Mouse (Mus musculus) lung, adult 2 months (tissue): Measurements from ENCODE around the gene Necab2. TPM values are rescaled to one million over a fixed set of nuclear protein-coding genes. Genes with fewer than 3 reads are reported as not detected.

Experiments used
- DNase-seq: peaks from one replicate; pipeline ENCODE4 v3.0.0; 2022
- H3K4me1 ChIP-seq: fragments of 200-500 bp; 2 replicates; pipeline ENCODE4 v1.6.1; 2011; ENCODE audit warnings: low read length; ENCODE audit not compliant: control insufficient read depth, insufficient read depth
- H3K4me3 ChIP-seq: fragments of 200-500 bp; replicated peaks from 2 replicates; pipeline ENCODE3; 2011; ENCODE audit warnings: low read depth, mild to moderate bottlenecking, control low read depth, low read length; ENCODE audit errors: extremely low read depth
- CTCF ChIP-seq: fragments of 200-500 bp; IDR thresholded peaks from 2 replicates; pipeline ENCODE4 v1.5.1; 2011; ENCODE audit warnings: mild to moderate bottlenecking, low read length, control low read depth; ENCODE audit not compliant: insufficient read depth
- POLR2A ChIP-seq: fragments of 200-500 bp; IDR thresholded peaks from 2 replicates; pipeline ENCODE4 v1.6.1; 2011; ENCODE audit warnings: low read depth, mild to moderate bottlenecking, control low read depth, low read length, borderline replicate concordance; ENCODE audit errors: extremely low read depth
- WGBS: fragments of 180-500 bp; shearing (Covaris S2); methylation state at CpG from one replicate; pipeline ENCODE4 v1.1.7; 2018; 5-methylcytosine and 5-hydroxymethylcytosine counted together
- polyA plus RNA-seq: library from polyadenylated mRNA; depleted of rRNA; stranded (reverse); fragments of >200 nt; gene quantifications from 2 replicates; pipeline ENCODE4 v1.2.3, GENCODE M21; 2012

The Necab2 gene
- polyA plus RNA-seq, 1 experiment: 1.0 TPM

GRCm38 (mm10) chr8:119412735-119413498, 33.6 kb upstream of the Necab2 start:
- peak overlapping the region; percentile 15 for H3K4me3 ChIP-seq

GRCm38 (mm10) chr8:119413605-119414004, 32.9 kb upstream of the Necab2 start:
- 90% methylated on average over 10 of the region's 10 CpGs for WGBS
- H3K4me3 ChIP-seq: no peak overlapping the region
- TF ChIP-seq POLR2A (no peak), CTCF (no peak)
- no peak for DNase-seq
- H3K4me1 ChIP-seq: peaks cover 3% of the 10 kb centered on the region; the same call in 1 of the 2 replicates

More at GRCm38 (mm10) chr8:119412735-119413498, 33.6 kb upstream of the Necab2 start:
- WGBS: 16% methylated on average over 18 of the region's 18 CpGs
- H3K4me1 ChIP-seq: peaks cover 3% of the 10 kb centered on the region; the same call in 1 of the 2 replicates
- DNase-seq: peak; percentile 73
- TF ChIP-seq POLR2A: no peak
- TF ChIP-seq CTCF: peak; percentile 97

- no peak overlapping the region for H3K4me3 ChIP-seq
- DNase-seq: no peak
- TF ChIP-seq CTCF: no peak
- no peak for TF ChIP-seq POLR2A
- H3K4me1 ChIP-seq: peaks cover 13% of the 10 kb centered on the region; the same call in 1 of the 2 replicates
- 70% methylated on average over 7 of the region's 7 CpGs for WGBS
These were observed 26.2 kb upstream of the Necab2 start for GRCm38 (mm10) chr8:119420318-119420717.

- DNase-seq: no peak
- Histone ChIP-seq H3K4me3 (no peak overlapping the region), H3K4me1 (peaks cover 22% of the 10 kb centered on the region; the same call in 1 of the 2 replicates)
- 52% methylated on average over 9 of the region's 9 CpGs for WGBS
- TF ChIP-seq CTCF (no peak), POLR2A (no peak)
These were observed 24.9 kb upstream of the Necab2 start for GRCm38 (mm10) chr8:119421603-119422122.

- DNase-seq: peak; percentile 47
- Histone ChIP-seq H3K4me3 (no peak overlapping the region), H3K4me1 (peaks cover 22% of the 10 kb centered on the region; the same call in 1 of the 2 replicates)
- no peak for TF ChIP-seq CTCF
- no peak for TF ChIP-seq POLR2A
- 38% methylated on average over 9 of the region's 9 CpGs for WGBS
These were observed 24.3 kb upstream of the Necab2 start for GRCm38 (mm10) chr8:119422123-119422711.

- WGBS: 29% methylated on average over 9 of the region's 9 CpGs
- TF ChIP-seq POLR2A (no peak), CTCF (no peak)
- DNase-seq: peak; percentile 42
- Histone ChIP-seq H3K4me3 (no peak overlapping the region), H3K4me1 (peaks cover 31% of the 10 kb centered on the region; the same call in 1 of the 2 replicates)
These were observed 22.8 kb upstream of the Necab2 start for GRCm38 (mm10) chr8:119423631-119424141.

- 70% methylated on average over 10 of the region's 10 CpGs for WGBS
- H3K4me3 ChIP-seq: no peak overlapping the region
- H3K4me1 ChIP-seq: peaks cover 37% of the 10 kb centered on the region
- DNase-seq: no peak
- TF ChIP-seq CTCF (no peak), POLR2A (no peak)
These were observed 22.3 kb upstream of the Necab2 start for GRCm38 (mm10) chr8:119424199-119424733.

- no peak for DNase-seq
- Histone ChIP-seq H3K4me1 (peaks cover 38% of the 10 kb centered on the region), H3K4me3 (no peak overlapping the region)
- no peak for TF ChIP-seq POLR2A
- no peak for TF ChIP-seq CTCF
- 52% methylated on average over 10 of the region's 10 CpGs for whole genome bisulfite sequencing
These were observed 21.8 kb upstream of the Necab2 start for GRCm38 (mm10) chr8:119424740-119425139.

GRCm38 (mm10) chr8:119425533-119425932, 21.0 kb upstream of the Necab2 start:
- Histone ChIP-seq H3K4me1 (peaks cover 38% of the 10 kb centered on the region), H3K4me3 (no peak overlapping the region)
- TF ChIP-seq CTCF (0 out of 2 replicates have a peak, but pooled peaks have one; percentile 31), POLR2A (no peak)
- peak; percentile 47 for DNase-seq
- WGBS: 31% methylated on average over 10 of the region's 10 CpGs
